Mouse (Mus musculus) liver, embryonic 14.5 days (tissue): ENCODE data around the gene Elp4. TPM values are rescaled to one million over a fixed set of nuclear protein-coding genes. Genes with fewer than 3 reads are reported as not detected.

Experiments
- ATAC-seq: fragments of 200-750 bp; cut with Nextera tagmentation; 2 replicates; pipeline ENCODE4 v1.8.0; 2017; ENCODE audit warnings: moderate number of reproducible peaks, mild to moderate bottlenecking, moderate library complexity; ENCODE audit not compliant: insufficient read depth
- DNase-seq, 3 experiments: peaks; one replicate each; pipeline ENCODE4 v3.0.0-alpha.2; 2012 to 2013; ENCODE audit warnings: low read depth in 3 of 3, low spot score in 3 of 3
- H3K27ac ChIP-seq: fragments of 300-500 bp; sonication (generic); 2 replicates; pipeline ENCODE4 v1.5.1; 2014; ENCODE audit warnings: moderate library complexity, mild to moderate bottlenecking, control low read depth, inconsistent platforms
- H3K27me3 ChIP-seq: fragments of 300-500 bp; sonication (generic); 2 replicates; pipeline ENCODE4 v1.6.1; 2014; ENCODE audit warnings: mild to moderate bottlenecking, low read length, moderate library complexity; ENCODE audit not compliant: control insufficient read depth, insufficient read depth
- H3K36me3 ChIP-seq: fragments of 300-500 bp; sonication (generic); replicated peaks from 2 replicates; pipeline ENCODE4 v1.6.1; 2014; ENCODE audit warnings: low read depth; ENCODE audit not compliant: control insufficient read depth, insufficient read depth
- H3K4me1 ChIP-seq, 2 experiments: fragments of 200-500 bp in 1 of 2; fragments of 300-500 bp in 1 of 2; sonication (generic) in 1 of 2; replicated peaks; 2 replicates each; pipeline ENCODE4 v1.6.1; 2012 to 2014; ENCODE audit warnings: antibody characterized with exemption in 1 of 2, inconsistent platforms in 1 of 2, low read length in 1 of 2; ENCODE audit not compliant: control insufficient read depth in 2 of 2, insufficient read depth in 2 of 2
- H3K4me2 ChIP-seq: fragments of 300-500 bp; sonication (generic); 2 replicates; pipeline ENCODE4 v1.6.1; 2014; ENCODE audit warnings: low read depth, mild to moderate bottlenecking, control low read depth, moderate library complexity
- H3K4me3 ChIP-seq, 2 experiments: fragments of 200-500 bp in 1 of 2; fragments of 300-500 bp in 1 of 2; sonication (generic) in 1 of 2; 2 replicates each; pipeline ENCODE4 v1.5.1; 2012 to 2014; ENCODE audit warnings: low read depth in 2 of 2, low read length in 2 of 2, mild to moderate bottlenecking in 2 of 2, control low read depth in 1 of 2, inconsistent platforms in 1 of 2, moderate library complexity in 1 of 2; ENCODE audit not compliant: insufficient read depth in 1 of 2
- H3K9ac ChIP-seq: fragments of 300-500 bp; sonication (generic); replicated peaks from 2 replicates; pipeline ENCODE4 v1.6.1; 2014; ENCODE audit warnings: mild to moderate bottlenecking, control low read depth, moderate library complexity
- H3K9me3 ChIP-seq: fragments of 300-500 bp; sonication (generic); 2 replicates; pipeline ENCODE4 v1.6.1; 2016; ENCODE audit warnings: low read length, mixed read lengths; ENCODE audit not compliant: control insufficient read depth
- CTCF ChIP-seq: IDR thresholded peaks from 2 replicates; pipeline ENCODE4 v1.5.1; 2016; ENCODE audit warnings: antibody characterized with exemption, low read depth, control low read depth
- EP300 ChIP-seq: IDR thresholded peaks from 2 replicates; pipeline ENCODE4 v1.6.1; 2016; ENCODE audit warnings: antibody characterized with exemption, low read depth
- WGBS: fragments of 180-500 bp; shearing (Covaris S2); extraction: QIAGEN DNeasy Blood & Tissue Kit; methylation state at CpG from one replicate; pipeline ENCODE4 v1.1.7; 2014; ENCODE audit not compliant: insufficient replicate concordance; 5-methylcytosine and 5-hydroxymethylcytosine counted together
- polyA plus RNA-seq, 2 experiments: library from polyadenylated mRNA; depleted of rRNA in 1 of 2; stranded (reverse) in 1 of 2; unstranded in 1 of 2; fragments of >200 nt; fragmentation: Nextera tagmentation in 1 of 2; extraction: Ambion mirVana in 1 of 2; gene quantifications; 2 replicates each; pipeline versions ENCODE4 v1.2.1 to v1.2.3; 2012 to 2014

The Elp4 gene
- polyA plus RNA-seq, 2 experiments, result 5.3 to 11.8 TPM

DNA sequence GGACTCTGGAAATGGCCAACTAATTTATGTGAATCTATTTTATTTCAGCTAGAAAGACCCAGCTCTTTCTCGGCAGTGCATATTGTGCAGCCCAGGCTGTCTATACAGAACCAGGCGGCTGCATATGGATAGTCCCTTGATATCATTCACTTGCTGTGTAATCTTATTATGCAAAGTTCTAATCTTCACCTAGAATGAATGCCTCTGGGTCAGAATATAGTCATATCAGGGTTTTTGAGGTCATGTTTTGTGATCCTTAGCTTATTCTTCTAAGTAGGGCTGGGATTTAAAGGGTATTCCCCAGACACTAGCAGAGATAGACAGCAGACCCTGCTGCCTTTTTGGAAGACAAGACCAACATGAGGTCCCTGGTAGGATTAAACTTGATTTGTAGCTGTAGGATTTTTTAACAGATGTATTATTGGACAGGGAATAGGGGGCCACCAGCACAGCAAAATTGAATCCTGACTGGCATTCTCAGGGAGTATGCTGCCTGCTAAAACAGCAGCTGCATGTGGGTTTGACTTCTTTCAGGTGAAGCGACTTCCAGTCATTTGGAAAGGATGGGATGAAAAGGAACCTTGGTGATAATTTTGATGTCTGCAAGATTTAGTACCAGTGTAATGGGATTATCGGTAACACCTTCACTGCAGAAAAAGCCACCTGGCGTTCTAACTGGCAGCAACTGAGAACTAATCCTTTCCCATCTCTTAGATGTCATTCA is 13.4 kb upstream of the Elp4 start:
- WGBS, result 77% methylated on average over 5 of the region's 5 CpGs
- Histone ChIP-seq H3K4me1 (no peaks in the 10 kb centered on the region), H3K9me3 (no peaks in the 10 kb centered on the region), H3K9ac (no peak overlapping the region), H3K36me3 (no peaks in the 10 kb centered on the region), H3K27ac (no peak overlapping the region), H3K4me2 (no peak overlapping the region), H3K4me3 (no peak overlapping the region), H3K27me3 (no peaks in the 10 kb centered on the region)
- DNase-seq (no peak), ATAC-seq (no peak)
- no peak for TF ChIP-seq EP300
- no peak for TF ChIP-seq CTCF

DNA sequence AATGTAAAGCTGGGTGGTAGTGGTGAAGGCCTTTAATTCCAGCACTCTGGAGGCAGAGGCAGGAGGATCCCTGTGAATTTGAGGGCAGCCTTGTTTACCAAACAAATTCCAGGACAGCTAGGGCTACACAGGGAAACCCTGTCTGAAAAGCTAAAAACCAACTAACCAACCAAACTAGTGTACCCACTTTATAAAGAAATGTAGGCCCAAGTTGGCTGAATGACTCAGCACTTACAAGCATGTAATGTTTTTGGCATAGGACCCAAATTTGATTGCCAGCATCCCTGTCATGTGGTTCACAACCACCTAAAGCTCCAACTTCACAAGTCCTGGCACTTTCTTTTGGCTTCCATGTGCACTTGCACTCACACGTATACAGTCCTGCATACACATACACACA is 12.3 kb upstream of the Elp4 start:
- no peaks in the 10 kb centered on the region for H3K36me3 ChIP-seq
- ATAC-seq (no peak), DNase-seq (no peak)
- no peaks in the 10 kb centered on the region for H3K9me3 ChIP-seq
- TF ChIP-seq EP300 (no peak), CTCF (no peak)
- no peaks in the 10 kb centered on the region for H3K27me3 ChIP-seq
- no peak overlapping the region for H3K9ac ChIP-seq
- no peaks in the 10 kb centered on the region for H3K4me1 ChIP-seq
- no peak overlapping the region for H3K4me3 ChIP-seq
- H3K4me2 ChIP-seq, result no peak overlapping the region
- H3K27ac ChIP-seq, result no peak overlapping the region
- WGBS, result 79% methylated on average over 1 of the region's 1 CpGs

DNA sequence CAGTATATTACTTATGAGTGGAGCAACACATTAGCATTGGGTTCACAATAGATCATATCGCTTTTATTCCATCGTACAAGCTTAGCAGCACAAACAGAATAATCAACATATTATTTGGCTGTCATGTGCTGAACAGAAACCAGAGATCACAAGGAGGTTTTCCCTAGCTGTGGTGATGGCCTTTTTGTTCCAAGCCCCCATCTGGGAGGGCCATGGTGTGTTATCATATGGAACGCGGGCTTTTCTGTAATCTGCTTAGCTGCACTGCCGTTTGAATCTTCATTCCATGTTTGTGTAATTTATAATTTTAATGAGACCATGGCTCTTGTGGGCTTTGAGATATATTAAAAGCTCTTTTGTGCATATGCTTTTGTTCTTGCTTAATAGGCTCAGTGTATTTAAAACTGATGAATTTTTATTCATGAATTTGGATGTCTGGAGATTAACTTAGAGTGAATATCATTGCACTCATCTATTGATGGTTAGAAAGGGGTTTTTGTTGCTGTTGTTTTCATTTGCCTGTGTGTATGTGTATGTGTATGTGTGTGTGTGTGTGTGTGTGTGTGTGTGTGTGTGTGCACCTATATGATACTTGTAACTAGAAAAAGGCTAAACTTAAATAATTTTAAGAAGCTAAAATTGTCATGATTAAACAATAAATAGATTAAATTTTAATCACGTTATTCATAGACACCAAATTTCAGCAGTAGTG is 9.4 kb upstream of the Elp4 start:
- Histone ChIP-seq H3K9ac (no peak overlapping the region), H3K27ac (no peak overlapping the region), H3K4me2 (no peak overlapping the region), H3K36me3 (no peaks in the 10 kb centered on the region), H3K27me3 (no peaks in the 10 kb centered on the region), H3K9me3 (no peaks in the 10 kb centered on the region), H3K4me1 (no peaks in the 10 kb centered on the region), H3K4me3 (no peak overlapping the region)
- ATAC-seq, result no peak
- no peak for DNase-seq
- WGBS, result 73% methylated on average over 6 of the region's 6 CpGs
- TF ChIP-seq CTCF (no peak), EP300 (no peak)

DNA sequence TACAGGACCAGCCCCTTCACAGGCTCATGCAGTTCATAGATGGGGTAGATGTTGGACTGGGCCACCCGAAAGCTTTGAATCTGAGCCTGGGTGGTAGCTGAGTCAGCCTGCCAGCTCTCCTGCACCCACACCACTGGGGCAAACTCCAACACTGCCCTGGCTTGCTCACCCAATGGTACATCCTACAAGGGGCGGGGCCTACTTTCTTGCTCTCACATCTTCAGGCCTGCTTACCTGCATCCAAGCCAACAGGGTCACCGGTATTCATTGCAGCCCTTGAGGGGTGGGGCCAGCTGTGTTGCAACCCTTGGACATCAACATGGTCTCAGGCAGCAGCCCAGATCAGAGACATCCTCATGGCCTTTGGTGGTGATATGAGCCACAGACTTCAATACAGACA is 6.2 kb upstream of the Elp4 start:
- ATAC-seq (peak; percentile 26; the same call in 1 of the 2 replicates), DNase-seq (no peak)
- 76% methylated on average over 3 of the region's 3 CpGs for WGBS
- H3K4me2 ChIP-seq, result no peak overlapping the region
- H3K9ac ChIP-seq, result no peak overlapping the region
- no peaks in the 10 kb centered on the region for H3K9me3 ChIP-seq
- H3K27me3 ChIP-seq, result no peaks in the 10 kb centered on the region
- TF ChIP-seq EP300, result no peak
- no peak for TF ChIP-seq CTCF
- peaks cover under 1 to 1% of the 10 kb centered on the region in 2 experiments; a peak in 3 of 4 replicates for H3K4me1 ChIP-seq
- H3K4me3 ChIP-seq, result no peak overlapping the region
- H3K36me3 ChIP-seq, result no peaks in the 10 kb centered on the region
- H3K27ac ChIP-seq, result no peak overlapping the region

DNA sequence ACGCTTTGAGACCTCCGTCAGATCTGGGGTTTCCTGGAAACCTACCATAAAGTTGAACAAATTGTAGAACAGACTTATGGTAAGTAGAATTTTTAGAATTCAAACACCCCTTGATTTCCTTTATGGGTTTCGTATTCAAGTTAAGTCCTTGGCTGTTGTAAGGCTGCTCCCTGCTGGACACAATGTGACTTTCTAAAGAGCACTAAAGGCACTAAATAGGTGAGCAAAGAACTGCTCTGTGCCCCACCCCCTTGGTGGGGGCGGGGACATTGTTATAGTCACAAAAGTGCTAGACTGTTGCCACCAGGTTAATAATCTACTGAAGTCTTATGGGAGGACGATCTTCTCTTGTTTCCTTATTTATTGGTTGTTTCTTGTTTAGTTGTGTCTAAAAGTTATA is 4.0 kb upstream of the Elp4 start:
- Histone ChIP-seq H3K9ac (no peak overlapping the region), H3K4me3 (no peak overlapping the region), H3K27ac (no peak overlapping the region), H3K4me1 (peaks cover 2 to 5% of the 10 kb centered on the region in 2 experiments; a peak in 3 of 4 replicates), H3K36me3 (no peaks in the 10 kb centered on the region), H3K27me3 (no peaks in the 10 kb centered on the region), H3K9me3 (no peaks in the 10 kb centered on the region), H3K4me2 (no peak overlapping the region)
- TF ChIP-seq EP300 (no peak), CTCF (peak; percentile 38; the same call in 1 of the 2 replicates)
- peak; percentile 16 to 19 (median 17) for DNase-seq
- WGBS, result 73% methylated on average over 5 of the region's 5 CpGs
- no peak for ATAC-seq
